Mouse (Mus musculus): ENCODE data around the gene Flvcr1. TPM values are rescaled to one million over a fixed set of nuclear protein-coding genes. Genes with fewer than 3 reads are reported as not detected.

Gene Flvcr1
- total RNA-seq, 2 experiments from 2014 or later: 10.9 to 11.7 TPM

DNA sequence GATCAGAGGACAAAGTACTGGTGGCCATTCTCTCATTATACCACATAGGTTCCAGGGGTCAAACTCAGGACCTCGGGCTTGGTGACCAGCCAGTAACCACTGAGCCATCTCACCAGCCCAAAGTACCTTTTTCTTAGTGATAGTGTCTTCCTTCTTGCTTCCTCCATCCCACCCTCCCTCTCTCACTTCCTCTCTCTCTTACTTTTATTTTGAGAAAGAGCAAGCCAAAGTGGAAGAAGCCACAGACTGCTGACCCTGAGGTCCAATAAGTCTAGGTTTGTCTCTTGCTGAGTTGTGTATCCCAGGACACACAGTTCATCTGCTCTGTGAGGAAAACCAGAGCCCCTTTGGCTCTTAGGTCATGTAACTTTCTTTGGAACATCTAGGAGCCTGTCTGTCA, 45.5 kb downstream of the Flvcr1 start:
- no peak for DNase-seq

- DNase-seq: peak; percentile 84
Measured at GRCm38 (mm10) chr1:190979100-190979563, 46.8 kb downstream of the Flvcr1 start, which contains the start of gene Vash2. Gene Vash2, minus strand, starts transcription at chr1:190979296.

DNA sequence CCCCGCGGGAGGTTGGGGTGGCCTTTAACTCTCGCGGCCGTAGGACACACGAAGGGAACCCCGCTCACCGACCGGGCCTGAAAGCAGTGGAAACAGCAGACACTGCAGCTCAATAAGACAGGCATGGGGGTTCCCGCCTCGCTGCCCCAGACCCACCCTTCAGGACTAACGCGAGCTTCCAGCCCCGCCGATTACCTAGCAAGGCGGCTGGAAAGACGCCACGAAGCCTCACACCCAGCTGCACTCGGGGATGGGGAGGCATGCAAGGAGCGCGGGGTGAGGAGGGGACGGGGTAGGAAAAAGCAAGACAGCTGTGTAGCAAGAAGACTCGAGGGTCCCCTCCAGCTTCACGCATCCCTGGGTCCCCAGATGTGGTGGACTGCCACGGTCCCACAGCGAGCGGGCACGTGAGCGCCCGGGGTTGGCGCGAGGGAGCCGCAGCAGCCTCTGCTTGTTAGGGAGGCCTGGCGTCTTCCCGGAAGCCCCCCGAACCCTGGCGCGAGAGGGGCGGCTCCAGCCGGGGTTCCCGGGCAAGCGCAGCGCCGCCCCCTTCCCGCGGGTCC, 47.4 kb downstream of the Flvcr1 start:
- peak; percentile 55 for DNase-seq

- no peak for DNase-seq
Measured at GRCm38 (mm10) chr1:190978001-190978400, 48.0 kb downstream of the Flvcr1 start.

DNA sequence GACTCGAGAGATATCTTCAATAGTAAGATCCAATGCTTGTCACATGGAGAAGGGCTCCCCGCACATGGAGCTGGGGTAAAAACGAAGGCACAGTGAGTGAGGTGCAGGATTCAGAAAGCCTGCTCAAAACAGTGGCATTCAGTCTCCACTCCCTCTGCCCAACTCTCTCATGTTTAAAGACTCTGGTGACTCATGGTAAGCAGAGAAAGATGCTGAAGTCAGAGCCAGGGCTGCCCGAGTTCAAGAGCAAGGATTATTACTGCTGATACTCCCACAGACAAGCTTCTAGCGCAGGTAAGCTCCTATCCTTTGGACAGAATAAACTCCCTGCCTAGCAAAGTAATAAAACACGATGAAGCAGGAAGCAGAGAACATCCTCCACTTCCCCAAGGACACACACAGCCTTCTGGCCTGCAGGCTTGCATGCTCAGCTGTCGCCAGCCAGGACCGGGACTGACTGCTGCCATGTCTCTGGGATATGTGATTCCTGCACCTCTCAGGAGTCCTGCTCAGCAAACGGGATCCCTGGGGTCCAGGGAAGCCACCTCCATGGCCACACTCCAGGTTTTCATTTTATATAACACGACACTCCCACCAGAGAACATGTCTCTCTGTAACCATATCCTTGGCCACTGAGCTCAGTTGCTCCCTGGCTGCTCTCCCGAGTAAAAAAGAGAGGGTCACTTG, 48.9 kb downstream of the Flvcr1 start:
- peak; percentile 26 for DNase-seq

GRCm38 (mm10) chr1:190974833-190975232, 51.1 kb downstream of the Flvcr1 start:
- DNase-seq: no peak

DNA sequence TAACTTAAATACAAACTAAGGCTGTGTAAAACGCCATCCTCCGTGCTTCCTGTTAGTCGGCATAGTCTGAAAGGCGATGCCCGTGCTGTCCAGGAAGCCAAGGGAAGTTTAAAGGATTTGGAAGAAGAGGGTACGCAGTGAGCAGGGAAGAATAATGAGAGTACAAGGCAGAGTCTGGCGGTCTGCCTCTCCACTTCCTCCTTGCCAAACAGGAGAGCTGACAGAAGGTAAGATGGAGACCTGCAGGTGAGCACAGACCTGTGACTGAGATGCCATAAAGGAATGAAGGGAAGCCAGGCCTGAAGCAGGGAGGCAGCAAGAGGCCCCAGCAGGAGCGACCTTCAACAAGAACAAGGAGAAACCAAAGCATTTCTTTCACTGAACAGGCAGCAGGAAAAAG, 51.8 kb downstream of the Flvcr1 start:
- DNase-seq: no peak

DNA sequence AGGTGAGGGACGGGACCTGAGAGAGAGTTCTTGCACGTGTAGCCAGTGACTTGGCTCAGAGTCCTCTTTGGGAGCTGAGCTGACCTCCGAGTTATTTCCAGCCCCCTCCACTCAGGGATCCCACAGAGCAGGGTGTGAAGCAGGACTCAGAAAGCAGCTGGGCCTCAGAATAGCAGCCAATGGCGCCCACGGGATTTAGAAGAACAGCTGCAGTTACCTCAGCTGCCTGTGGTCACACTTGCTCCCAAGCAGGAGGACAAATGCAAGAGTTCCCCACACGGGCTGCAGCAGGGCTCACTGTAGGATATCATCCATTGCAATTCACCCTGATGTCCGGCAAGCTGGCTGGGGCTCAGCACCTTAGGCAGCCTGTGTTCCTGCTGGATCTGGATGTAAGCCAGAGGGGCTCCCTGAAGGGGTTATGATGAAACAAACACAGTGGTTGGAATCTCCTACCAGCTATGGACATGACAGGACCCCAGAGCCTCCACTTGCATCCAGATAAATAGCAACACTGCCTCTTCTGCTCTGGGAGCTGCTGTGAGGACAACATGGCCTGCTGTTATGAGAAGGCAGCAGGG, 53.3 kb downstream of the Flvcr1 start:
- peak; percentile 63 for DNase-seq

- DNase-seq: no peak
Measured at GRCm38 (mm10) chr1:190971708-190972610, 54.0 kb downstream of the Flvcr1 start.

DNA sequence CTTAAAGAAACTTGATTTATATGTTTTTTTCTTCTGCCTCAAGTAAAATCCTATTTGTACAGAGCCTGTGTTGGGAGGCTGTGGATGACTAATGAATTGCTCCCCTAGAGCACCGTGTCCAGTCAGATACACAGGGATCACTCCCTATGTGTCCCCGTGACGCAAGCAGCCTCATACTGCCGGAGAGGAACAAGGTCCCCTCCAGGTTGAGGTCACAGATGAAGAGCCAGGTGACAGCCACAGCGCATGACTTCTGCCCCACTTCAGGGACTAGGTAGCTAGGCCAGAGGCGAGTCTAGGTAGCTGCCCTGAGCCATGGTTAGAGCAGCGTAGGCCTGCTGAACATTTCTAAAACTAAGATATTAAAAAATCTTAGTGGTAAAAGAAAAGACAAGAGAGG, 57.9 kb downstream of the Flvcr1 start:
- no peak for DNase-seq

DNA sequence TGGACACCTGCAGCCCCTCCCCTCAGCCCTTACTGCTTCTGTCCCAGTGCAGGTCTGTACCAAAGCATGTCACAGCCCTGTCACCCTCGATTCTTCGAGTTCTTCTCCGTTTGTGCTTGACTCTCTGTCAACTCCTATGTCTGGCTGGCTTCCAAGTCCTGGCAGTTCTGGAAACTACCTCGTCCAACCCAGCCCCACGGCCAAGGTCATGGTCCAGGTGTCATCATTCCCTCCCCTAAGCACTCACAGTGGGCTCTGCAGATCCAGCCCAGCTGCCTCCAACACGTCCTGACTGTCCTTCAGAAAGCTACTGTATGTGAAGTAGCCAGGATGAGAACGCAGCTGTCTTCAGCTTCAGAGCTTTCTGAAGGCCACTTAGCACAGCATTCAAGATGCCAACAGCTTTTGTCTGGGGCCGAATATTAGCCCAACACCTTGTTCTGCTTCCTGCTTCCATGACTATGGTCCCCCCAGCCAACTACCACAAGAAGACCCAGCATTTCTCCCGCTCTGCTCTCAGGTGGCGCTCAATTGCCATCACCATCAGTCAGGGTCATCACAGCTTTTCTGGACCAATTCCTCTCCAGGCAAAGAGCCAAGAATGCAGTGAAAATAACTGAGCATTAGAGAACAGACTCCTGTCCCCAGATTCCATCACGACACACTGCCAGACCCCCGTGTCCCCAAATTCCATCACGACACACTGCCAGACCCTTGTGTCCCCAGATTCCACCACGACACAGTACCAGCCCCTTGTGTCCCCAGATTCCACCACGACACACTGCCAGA, 60.8 kb downstream of the Flvcr1 start:
- DNase-seq: peak; percentile 24

DNA sequence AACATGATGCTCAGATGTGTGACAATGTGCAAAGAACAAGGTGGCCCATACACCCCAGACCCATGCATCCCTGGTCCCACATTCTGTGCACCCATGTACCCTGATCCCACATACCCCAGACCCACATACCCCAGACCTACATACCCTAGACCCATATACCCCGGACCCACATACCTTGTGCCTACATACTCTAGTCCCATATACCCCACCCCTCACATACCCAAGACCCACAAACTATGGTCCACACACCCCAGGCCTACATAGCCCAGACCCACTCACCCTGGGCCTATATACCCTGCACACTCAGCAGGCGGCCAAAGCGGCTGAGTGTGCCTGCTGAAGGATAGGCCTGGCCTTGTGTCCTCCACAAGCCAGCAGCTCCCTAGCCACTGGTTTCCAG, 63.2 kb downstream of the Flvcr1 start:
- no peak for DNase-seq

- no peak for DNase-seq
Measured at GRCm38 (mm10) chr1:190958821-190959220, 67.1 kb downstream of the Flvcr1 start.

Other genes with a start within 250 kb of the Flvcr1 start
- gene Rps6kc1, start 114.4 kb downstream of the Flvcr1 start, total RNA-seq (2021): 10 to 100 TPM; 20.4 to 23.7 TPM
- 10 to 100 TPM; 25.8 to 26.3 TPM for gene Angel2, start 101.0 kb downstream of the Flvcr1 start, total RNA-seq (2021)
- gene Vash2, start 46.9 kb downstream of the Flvcr1 start, total RNA-seq (2021): 10 to 100 TPM; 12.3 to 14.6 TPM
- not detected for gene Spata45, start 10.5 kb upstream of the Flvcr1 start, total RNA-seq (2021)
- 10 to 100 TPM; 14.9 to 19.7 TPM for gene Tatdn3, start 36.8 kb upstream of the Flvcr1 start, total RNA-seq (2021)
- 1 to 10 TPM; 1.2 to 2.6 TPM for gene Nsl1, start 36.9 kb upstream of the Flvcr1 start, total RNA-seq (2021)
- gene Batf3, start 71.7 kb upstream of the Flvcr1 start, total RNA-seq (2021): under 1 TPM; 0.52 to 0.56 TPM
- not detected for gene Fam71a, start 138.7 kb upstream of the Flvcr1 start, total RNA-seq (2021)
- gene Atf3, start 191.9 kb upstream of the Flvcr1 start, total RNA-seq (2021): 10 to 100 TPM in 1 of 2 experiments, 1 to 10 TPM in 1; 5.0 to 13.4 TPM